Mouse (Mus musculus): ENCODE measurements around the gene Cpeb4. TPM values are rescaled to one million over a fixed set of nuclear protein-coding genes. Genes with fewer than 3 reads are reported as not detected.

Cpeb4 gene
- 10 to 100 TPM in 1 of 2 experiments, 1 to 10 TPM in 1; 7.3 to 13.8 TPM for polyA plus RNA-seq (2017; shearing (Covaris generic))

GRCm38 (mm10) chr11:31871911-31872310 is at the start of gene Cpeb4:
Gene Cpeb4 (plus strand): TSS chr11:31872211.

GRCm38 (mm10) chr11:31965256-31966134 is 93.5 kb downstream of the Cpeb4 start, which contains the start of gene 4930524B15Rik:
Gene 4930524B15Rik (plus strand): TSS chr11:31965592.

Other genes starting within 250 kb of the Cpeb4 start
- 10 to 100 TPM; 18.8 to 28.8 TPM for gene Bod1, start 200.3 kb upstream of the Cpeb4 start, polyA plus RNA-seq (2017; shearing (Covaris generic))
- gene 4930524B15Rik, start 93.4 kb downstream of the Cpeb4 start, polyA plus RNA-seq (2017; shearing (Covaris generic)) = not detected
- 100 to 1,000 TPM in 1 of 2 experiments, 10 to 100 TPM in 1; 74.9 to 188 TPM for gene Nsg2, start 128.3 kb downstream of the Cpeb4 start, polyA plus RNA-seq (2017; shearing (Covaris generic))

Data from activated CD4-positive, CD25-positive, alpha-beta regulatory T cell (primary cell).